In genomic region chr11:31170052-31170646, GRCm38 (mm10) we compare ENCODE assay signal across 8 mouse cellular contexts. TPM values are rescaled to one million over a fixed set of nuclear protein-coding genes. Genes with fewer than 3 reads are reported as not detected.
DNase-seq lines count a peak whose midpoint lies in the region; ATAC-seq and TF ChIP-seq lines count a peak whose summit lies in the region.

No protein-coding gene starts in this region.

- H3K36me3 ChIP-seq in limb, embryonic 10.5 days: no peaks in the 10 kb centered on the region
- H3K36me3 ChIP-seq in midbrain, postnatal 0 days (ENCODE audit: insufficient read depth, low read length): no peaks in the 10 kb centered on the region

- no peaks in the 10 kb centered on the region for H3K27me3 ChIP-seq in limb, embryonic 10.5 days (ENCODE audit: low read depth, poor library complexity, severe bottlenecking)
- H3K27me3 ChIP-seq in midbrain, postnatal 0 days (ENCODE audit: insufficient read depth, low read length): no peaks in the 10 kb centered on the region

- H3K4me3 ChIP-seq in limb, embryonic 10.5 days: peak overlapping the region; percentile 51; the same call in 1 of the 2 replicates
- peak overlapping the region; percentile 44 for H3K4me3 ChIP-seq in midbrain, postnatal 0 days (ENCODE audit: low read depth, low read length)

- H3K9me3 ChIP-seq in limb, embryonic 10.5 days (replicated peaks): no peaks in the 10 kb centered on the region
- H3K9me3 ChIP-seq in midbrain, postnatal 0 days (ENCODE audit: low read length): no peaks in the 10 kb centered on the region

- H3K9ac ChIP-seq in midbrain, postnatal 0 days (replicated peaks; ENCODE audit: low read length, poor library complexity, severe bottlenecking): no peak overlapping the region

- WGBS in limb, embryonic 10.5 days: 13% methylated on average over 4 of the region's 4 CpGs
- whole genome bisulfite sequencing in midbrain, postnatal 0 days: 5% methylated on average over 4 of the region's 4 CpGs

- ATAC-seq in midbrain, postnatal 0 days (ENCODE audit: low FRiP score): peak; percentile 80

- DNase-seq in MEL-GATA-1-ER (ENCODE audit: extremely low read depth, low read depth): peak; percentile 49
- peak; percentile 17 to 41 for DNase-seq in adrenal gland, postnatal 4 days (ENCODE audit: low spot score in 2 of 2)
- DNase-seq in forelimb bud, embryonic 11.5 days (ENCODE audit: low read depth, low spot score): peak; percentile 35
- peak; percentile 34 for DNase-seq in limb, embryonic 10.5 days (ENCODE audit: low spot score)
- DNase-seq in midbrain, postnatal 0 days (ENCODE audit: low spot score): peak; percentile 46
- no peak for DNase-seq in left cerebral cortex, adult 18-20 months (ENCODE audit: low spot score in 2 of 2)
- DNase-seq in frontal cortex, postnatal 10 days (ENCODE audit: low spot score in 2 of 2): no peak
- DNase-seq in gastrocnemius, postnatal 36 days: no peak

- H3K4me2 ChIP-seq in midbrain, postnatal 0 days (ENCODE audit: low read depth, low read length, poor library complexity, severe bottlenecking): peak overlapping the region; percentile 53

- intact Hi-C loops in gastrocnemius, postnatal 36 days (cut with DNase I): no loop called here

- peaks cover 12% of the 10 kb centered on the region; the same call in 1 of the 2 replicates for H3K4me1 ChIP-seq in limb, embryonic 10.5 days
- H3K4me1 ChIP-seq in midbrain, postnatal 0 days (ENCODE audit: insufficient read depth, low read length): no peaks in the 10 kb centered on the region

- no peak overlapping the region for H3K27ac ChIP-seq in limb, embryonic 10.5 days
- H3K27ac ChIP-seq in midbrain, postnatal 0 days (ENCODE audit: low read depth, low read length): 0 out of 2 replicates have a peak overlapping the region, but pooled peaks have one; percentile 26

- no peak for TF ChIP-seq CTCF in midbrain, postnatal 0 days (IDR thresholded peaks at IDR 0.05)

RNA-seq across cellular contexts. Expression of gene Gm17332, which starts 12.1 kb away (rescaled TPM):
- not detected for total RNA-seq in adrenal gland, postnatal 4 days (2021)
- polyA plus RNA-seq in limb, embryonic 10.5 days (2016; fragmentation: Nextera tagmentation; extraction: Ambion mirVana): not detected in 2 replicates
- total RNA-seq in midbrain, postnatal 0 days (2014; rRNA removed): not detected in 2 replicates
- not detected in 2 replicates for polyA plus RNA-seq in midbrain, postnatal 0 days (2015; fragmentation: Nextera tagmentation; extraction: Ambion mirVana)
- not detected for total RNA-seq in left cerebral cortex, adult 18-20 months (2021)
- total RNA-seq in gastrocnemius, postnatal 36 days (2021): not detected

Comparison
In these comparisons a context has a peak if more than half of its experiments do, and no peak if none do; other contexts are left out.
1. DNase-seq: peak in MEL-GATA-1-ER (single experiment), adrenal gland, postnatal 4 days (2 of 2), forelimb bud, embryonic 11.5 days (single experiment), limb, embryonic 10.5 days (single experiment) and midbrain, postnatal 0 days (single experiment); none in left cerebral cortex, adult 18-20 months (0 of 2), frontal cortex, postnatal 10 days (0 of 2) and gastrocnemius, postnatal 36 days (0 of 2).